Comparison of ENCODE assay signal across 18 mouse cellular contexts in genomic region chr10:9439072-9439471, GRCm38 (mm10).
"Had no signal": no experiment of that assay in that cellular context is flagged by ENCODE, and none has a peak within 500 bp of the region (broad histone marks: within the 10 kb centered on the region; RNA-seq: fewer than 3 reads in every experiment).

No protein-coding gene starts in this region.

- H3K9ac ChIP-seq: liver, embryonic 13.5 days; midbrain, embryonic 13.5 days; neural tube, embryonic 13.5 days had no signal

- H3K27me3 ChIP-seq: liver, embryonic 13.5 days; midbrain, embryonic 13.5 days; neural tube, embryonic 13.5 days had no signal

- H3K4me2 ChIP-seq: liver, embryonic 13.5 days; midbrain, embryonic 13.5 days; neural tube, embryonic 13.5 days had no signal

- H3K36me3 ChIP-seq: liver, embryonic 13.5 days; midbrain, embryonic 13.5 days; neural tube, embryonic 13.5 days had no signal

- H3K4me3 ChIP-seq: layer of hippocampus, adult 2 months; liver, embryonic 13.5 days; midbrain, embryonic 13.5 days; myocyte; neural tube, embryonic 13.5 days had no signal

- ATAC-seq: midbrain, embryonic 16.5 days had no signal

- H3K9me3 ChIP-seq: liver, embryonic 13.5 days; midbrain, embryonic 13.5 days; neural tube, embryonic 13.5 days had no signal

- H3K4me1 ChIP-seq: liver, embryonic 13.5 days had no signal

- H3K27ac ChIP-seq: layer of hippocampus, adult 2 months; liver, embryonic 13.5 days; midbrain, embryonic 13.5 days; neural tube, embryonic 13.5 days; stomach, postnatal 0 days had no signal

- DNase-seq: kidney, adult 8-10 months; kidney, postnatal 14 days; layer of hippocampus, adult 9-11 months; liver, embryonic 13.5 days; lung, adult 2 months; lung, postnatal 14 days; lung, postnatal 4 days; right cerebral cortex, adult 18-20 months; right cerebral cortex, postnatal 14 days; right cerebral cortex, postnatal 4 days; thymus, adult 2 months; thymus, postnatal 25 days had no signal
